Mouse (Mus musculus) cerebellum, adult 2 months (tissue): ENCODE data around the gene Scd4. TPM values are rescaled to one million over a fixed set of nuclear protein-coding genes. Genes with fewer than 3 reads are reported as not detected.
"Not testable (repeated sequence)": the region's sequence is repeated elsewhere in the genome, so short reads cannot be mapped to it uniquely, and the experiment has no call there.

Experiments used
- DNase-seq, 2 experiments: peaks; one replicate each; pipeline ENCODE4 v3.0.0; 2021
- H3K27ac ChIP-seq: fragments of 200-500 bp; 2 replicates; pipeline ENCODE4 v1.5.1; 2012; ENCODE audit warnings: low read length, control low read depth, inconsistent platforms; ENCODE audit not compliant: insufficient read depth
- H3K27me3 ChIP-seq: fragments of 200-500 bp; 2 replicates; pipeline ENCODE4 v1.6.1; 2012; ENCODE audit warnings: inconsistent platforms, mild to moderate bottlenecking, low read length, moderate library complexity; ENCODE audit not compliant: control insufficient read depth, insufficient read depth
- H3K4me1 ChIP-seq: fragments of 200-500 bp; 2 replicates; pipeline ENCODE4 v1.6.1; 2011; ENCODE audit warnings: low read length; ENCODE audit not compliant: control insufficient read depth, insufficient read depth
- H3K4me3 ChIP-seq: fragments of 200-500 bp; replicated peaks from 2 replicates; pipeline ENCODE3; 2011; ENCODE audit warnings: mild to moderate bottlenecking, low read depth, low read length, control low read depth; ENCODE audit not compliant: insufficient read depth
- CTCF ChIP-seq: fragments of 200-500 bp; IDR thresholded peaks from 2 replicates; pipeline ENCODE4 v1.5.1; 2011; ENCODE audit warnings: low read depth, mild to moderate bottlenecking, control low read depth, low read length, moderate library complexity, borderline replicate concordance; ENCODE audit not compliant: insufficient read depth
- POLR2A ChIP-seq: fragments of 200-500 bp; IDR thresholded peaks from 2 replicates; pipeline ENCODE4 v1.6.1; 2011; ENCODE audit warnings: low read length, control low read depth, borderline replicate concordance; ENCODE audit not compliant: insufficient read depth
- WGBS: fragments of 180-500 bp; shearing (Covaris S2); methylation state at CpG from one replicate; pipeline ENCODE4 v1.1.7; 2018; 5-methylcytosine and 5-hydroxymethylcytosine counted together
- polyA plus RNA-seq: library from polyadenylated mRNA; depleted of rRNA; stranded (reverse); fragments of >200 nt; gene quantifications from 2 replicates; pipeline ENCODE4 v1.2.3, GENCODE M21; 2012

Scd4 gene
- polyA plus RNA-seq, 1 experiment: 0.18 TPM

- no peaks in the 10 kb centered on the region for H3K27me3 ChIP-seq
- H3K4me1 ChIP-seq: peaks cover 3% of the 10 kb centered on the region; the same call in 1 of the 2 replicates
- no peak for TF ChIP-seq POLR2A
- no peak overlapping the region for H3K27ac ChIP-seq
- 81% methylated on average over 8 of the region's 8 CpGs for WGBS
- H3K4me3 ChIP-seq: no peak overlapping the region
- DNase-seq: no peak
These were observed 24.2 kb upstream of the Scd4 start for GRCm38 (mm10) chr19:44308611-44309246.

- H3K4me1 ChIP-seq: peaks cover 6% of the 10 kb centered on the region; the same call in 1 of the 2 replicates
- TF ChIP-seq POLR2A (no peak), CTCF (no peak)
- DNase-seq: no peak
- 79% methylated on average over 12 of the region's 12 CpGs for WGBS
- no peak overlapping the region for H3K4me3 ChIP-seq
- no peak overlapping the region for H3K27ac ChIP-seq
- no peaks in the 10 kb centered on the region for H3K27me3 ChIP-seq
These were observed 23.3 kb upstream of the Scd4 start for GRCm38 (mm10) chr19:44309351-44310154.

DNA sequence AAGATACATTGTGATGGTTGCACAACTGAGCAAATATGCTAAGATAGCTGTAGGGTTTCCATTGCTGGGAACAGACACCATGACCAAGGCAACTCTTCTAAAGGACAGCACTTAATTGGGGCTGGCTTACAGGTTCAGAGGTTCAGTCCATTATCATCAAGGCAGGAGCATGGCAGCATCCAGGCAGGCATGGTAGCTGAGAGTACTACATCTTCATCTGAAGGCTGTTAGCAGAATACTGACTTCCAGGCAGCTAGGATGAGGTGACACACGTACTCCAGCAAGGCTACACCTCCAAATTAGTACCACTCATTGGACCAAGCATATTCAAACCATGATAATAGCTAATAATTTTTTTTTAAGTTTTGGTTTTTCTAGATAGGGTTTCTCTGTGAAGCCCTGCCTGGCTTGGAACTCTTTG is 22.7 kb upstream of the Scd4 start:
- 92% methylated on average over 1 of the region's 1 CpGs for WGBS
- H3K4me1 ChIP-seq, H3K27ac ChIP-seq, H3K27me3 ChIP-seq, H3K4me3 ChIP-seq, DNase-seq: not testable (repeated sequence)

GRCm38 (mm10) chr19:44310814-44311213 is 22.1 kb upstream of the Scd4 start:
- DNase-seq: no peak
- 41% methylated on average over 5 of the region's 5 CpGs for WGBS
- TF ChIP-seq POLR2A: no peak
- no peak for TF ChIP-seq CTCF
- Histone ChIP-seq H3K27me3 (no peaks in the 10 kb centered on the region), H3K4me3 (no peak overlapping the region), H3K4me1 (peaks cover 6% of the 10 kb centered on the region; the same call in 1 of the 2 replicates), H3K27ac (no peak overlapping the region; the same call in 1 of the 2 replicates)

DNA sequence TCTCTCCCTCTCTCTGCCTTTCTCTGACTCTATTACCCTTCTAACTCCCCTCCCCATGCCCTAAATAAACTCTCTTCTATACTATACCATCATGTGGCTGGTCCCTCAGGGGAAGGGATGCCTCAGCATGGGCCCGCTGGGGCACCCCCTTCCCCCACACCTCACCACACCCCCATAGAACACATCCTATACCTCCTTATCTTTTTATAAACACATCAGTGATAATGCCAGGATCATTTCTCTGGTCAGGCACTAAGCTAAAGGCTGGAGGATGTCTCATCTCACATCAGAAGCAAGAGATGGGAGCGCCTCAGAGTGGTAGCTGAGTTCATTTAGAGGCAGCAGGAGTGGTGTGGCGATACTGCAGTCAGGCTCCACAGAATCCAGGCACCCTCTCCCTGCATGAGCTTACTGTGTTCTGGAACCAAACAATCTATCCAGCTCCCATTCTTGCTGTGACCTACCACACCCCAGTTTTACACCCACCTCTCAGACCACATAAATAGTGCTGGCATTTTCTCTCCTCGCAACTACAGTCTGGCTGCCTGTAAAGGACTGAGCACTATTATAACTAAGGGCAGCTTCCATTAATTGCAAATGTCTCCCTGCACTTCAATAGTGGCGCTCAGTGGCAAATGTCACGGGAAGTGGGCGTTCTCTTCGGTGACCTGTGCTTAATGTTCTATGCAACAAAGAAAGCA is 21.4 kb upstream of the Scd4 start:
- no peak overlapping the region for H3K4me3 ChIP-seq
- DNase-seq: no peak
- H3K27ac ChIP-seq: peak overlapping the region; percentile 72; the same call in 1 of the 2 replicates
- TF ChIP-seq POLR2A: no peak
- no peak for TF ChIP-seq CTCF
- no peaks in the 10 kb centered on the region for H3K27me3 ChIP-seq
- peaks cover 6% of the 10 kb centered on the region; the same call in 1 of the 2 replicates for H3K4me1 ChIP-seq
- 77% methylated on average over 8 of the region's 8 CpGs for WGBS

- peak; percentile 25 to 59 for DNase-seq
- TF ChIP-seq CTCF: no peak
- TF ChIP-seq POLR2A: no peak
- H3K27ac ChIP-seq: peak overlapping the region; percentile 72; the same call in 1 of the 2 replicates
These were observed 20.9 kb upstream of the Scd4 start for GRCm38 (mm10) chr19:44312007-44312360.

GRCm38 (mm10) chr19:44313066-44313465 is 19.8 kb upstream of the Scd4 start:
- WGBS: 74% methylated on average over 3 of the region's 3 CpGs
- TF ChIP-seq CTCF (no peak), POLR2A (no peak)
- DNase-seq: no peak
- H3K4me3 ChIP-seq: no peak overlapping the region
- peaks cover 3% of the 10 kb centered on the region; the same call in 1 of the 2 replicates for H3K4me1 ChIP-seq
- H3K27ac ChIP-seq: no peak overlapping the region
- no peaks in the 10 kb centered on the region for H3K27me3 ChIP-seq

More at GRCm38 (mm10) chr19:44312007-44312360, 20.9 kb upstream of the Scd4 start:
- Histone ChIP-seq H3K4me3 (no peak overlapping the region), H3K27me3 (no peaks in the 10 kb centered on the region), H3K4me1 (peaks cover 6% of the 10 kb centered on the region; the same call in 1 of the 2 replicates)
- 42% methylated on average over 4 of the region's 4 CpGs for WGBS
